Mouse (Mus musculus): ENCODE measurements around the gene Ophn1. TPM values are rescaled to one million over a fixed set of nuclear protein-coding genes. Genes with fewer than 3 reads are reported as not detected.
A peak's percentile ranks its signal among the peaks of the same experiment; 100 is the strongest.

The Ophn1 gene
- polyA plus RNA-seq, 1 experiment, result 2.7 TPM

DNA sequence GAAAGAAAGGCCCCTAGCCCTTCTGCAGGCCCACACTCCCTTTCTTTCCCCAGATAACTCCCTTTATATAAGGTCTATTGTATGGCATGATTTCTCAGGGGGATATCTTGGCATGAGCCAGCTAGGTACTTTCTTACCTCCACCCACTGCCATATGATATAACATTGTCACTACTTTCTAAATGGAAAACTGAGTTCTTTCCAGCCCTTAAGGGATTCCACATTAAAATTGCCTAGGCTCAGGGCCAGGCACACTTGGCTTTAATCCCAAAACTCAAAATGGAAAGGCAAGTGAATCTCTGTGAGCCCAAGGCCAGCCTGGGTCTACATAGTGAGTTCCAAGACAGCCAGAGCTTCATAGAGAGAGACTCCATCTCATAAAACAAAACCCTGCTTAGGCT lies 183.1 kb downstream of the Ophn1 start:
- Histone ChIP-seq H3K27me3 (replicated peaks; ENCODE audit: control insufficient read depth, insufficient read depth, low read length) (no peaks in the 10 kb centered on the region), H3K36me3 (ENCODE audit: control insufficient read depth, insufficient read depth, low read length) (no peaks in the 10 kb centered on the region), H3K4me1 (ENCODE audit: control insufficient read depth, insufficient read depth, low read length) (no peaks in the 10 kb centered on the region), H3K4me3 (ENCODE audit: insufficient read depth, low read depth, low read length) (no peak overlapping the region), H3K27ac (ENCODE audit: insufficient read depth, low read depth, low read length) (no peak overlapping the region)
- no peak for TF ChIP-seq POLR2A (IDR thresholded peaks at IDR 0.05; ENCODE audit: low read depth, low read length)
- no peak for TF ChIP-seq CTCF (conservative IDR thresholded peaks at IDR 0.05; ENCODE audit: insufficient read depth, insufficient read length, low read depth, low read length)
- peak; percentile 6 for DNase-seq

DNA sequence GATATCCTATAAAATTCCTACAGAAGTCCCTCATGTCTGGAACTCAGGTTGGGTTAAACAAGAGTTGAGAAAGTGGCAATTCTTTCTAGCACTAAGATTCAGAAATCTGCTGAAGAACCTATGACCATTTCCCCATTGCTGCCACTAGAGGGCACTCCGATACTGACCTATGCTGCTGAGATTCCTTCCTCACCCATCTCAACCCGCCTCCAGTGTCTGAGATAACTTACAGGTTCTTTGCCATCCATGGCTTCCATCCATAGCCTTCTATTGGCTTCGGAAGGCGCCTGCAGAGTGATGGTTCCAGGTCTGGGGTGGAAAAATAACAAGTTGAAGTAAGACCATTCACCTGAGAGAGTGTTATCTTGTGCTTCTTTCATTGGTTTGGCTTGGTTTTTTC lies 189.2 kb downstream of the Ophn1 start:
- WGBS, result 7% methylated on average over 4 of the region's 4 CpGs
- TF ChIP-seq CTCF (conservative IDR thresholded peaks at IDR 0.05; ENCODE audit: insufficient read depth, insufficient read length, low read depth, low read length) (peak; percentile 76), POLR2A (IDR thresholded peaks at IDR 0.05; ENCODE audit: low read depth, low read length) (no peak)

DNA sequence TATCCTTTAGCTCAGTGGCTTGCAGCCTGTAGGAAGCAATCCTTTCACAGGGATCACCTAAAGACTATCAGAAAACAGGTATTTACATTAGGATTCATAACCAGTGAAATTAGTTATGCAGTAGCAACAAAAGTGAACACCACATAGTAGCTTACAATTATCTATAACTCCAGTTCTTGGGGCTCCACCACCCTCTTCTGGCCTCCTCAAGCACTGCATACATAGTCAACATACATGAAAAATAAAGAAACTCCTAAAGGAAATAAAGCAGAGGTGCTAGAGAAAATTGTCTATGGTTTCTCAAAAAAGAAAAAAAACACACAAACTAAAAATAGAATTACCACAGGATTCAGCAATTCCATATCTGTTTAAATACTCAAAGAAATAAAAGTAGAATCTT lies 208.2 kb downstream of the Ophn1 start:
- Histone ChIP-seq H3K27me3 (replicated peaks; ENCODE audit: control insufficient read depth, insufficient read depth, low read length) (no peaks in the 10 kb centered on the region), H3K4me1 (ENCODE audit: control insufficient read depth, insufficient read depth, low read length) (no peaks in the 10 kb centered on the region), H3K27ac (ENCODE audit: insufficient read depth, low read depth, low read length) (no peak overlapping the region), H3K36me3 (ENCODE audit: control insufficient read depth, insufficient read depth, low read length) (no peaks in the 10 kb centered on the region), H3K4me3 (ENCODE audit: insufficient read depth, low read depth, low read length) (no peak overlapping the region)
- peak; percentile 6 for DNase-seq
- no peak for TF ChIP-seq POLR2A (IDR thresholded peaks at IDR 0.05; ENCODE audit: low read depth, low read length)
- no peak for TF ChIP-seq CTCF (conservative IDR thresholded peaks at IDR 0.05; ENCODE audit: insufficient read depth, insufficient read length, low read depth, low read length)

More for the DNA sequence above, 189.2 kb downstream of the Ophn1 start:
- no peaks in the 10 kb centered on the region for H3K36me3 ChIP-seq (ENCODE audit: control insufficient read depth, insufficient read depth, low read length)
- H3K27ac ChIP-seq (ENCODE audit: insufficient read depth, low read depth, low read length), result no peak overlapping the region
- no peaks in the 10 kb centered on the region for H3K4me1 ChIP-seq (ENCODE audit: control insufficient read depth, insufficient read depth, low read length)
- no peak overlapping the region for H3K4me3 ChIP-seq (ENCODE audit: insufficient read depth, low read depth, low read length)
- H3K27me3 ChIP-seq (replicated peaks; ENCODE audit: control insufficient read depth, insufficient read depth, low read length), result no peaks in the 10 kb centered on the region
- DNase-seq, result peak; percentile 45

DNA sequence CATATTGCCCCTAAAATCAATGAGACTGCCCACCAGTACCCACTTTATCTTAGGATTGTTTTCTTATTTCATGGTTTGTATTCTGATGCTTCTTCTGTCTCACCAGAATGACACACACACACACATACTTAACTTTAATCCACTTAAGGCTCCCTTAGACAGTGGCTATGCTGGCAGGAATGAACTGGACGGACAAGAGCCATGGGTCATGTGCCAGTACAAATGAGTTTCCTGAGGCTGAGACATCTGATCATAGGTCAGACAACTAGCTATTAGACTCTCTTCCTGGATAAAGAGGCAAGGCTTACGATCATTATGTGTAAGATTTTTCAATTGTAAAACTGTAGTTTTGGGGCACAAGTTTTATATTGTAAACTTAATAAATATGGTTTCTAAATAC lies 209.5 kb downstream of the Ophn1 start:
- Histone ChIP-seq H3K27ac (ENCODE audit: insufficient read depth, low read depth, low read length) (no peak overlapping the region), H3K4me3 (ENCODE audit: insufficient read depth, low read depth, low read length) (no peak overlapping the region), H3K36me3 (ENCODE audit: control insufficient read depth, insufficient read depth, low read length) (no peaks in the 10 kb centered on the region), H3K27me3 (replicated peaks; ENCODE audit: control insufficient read depth, insufficient read depth, low read length) (no peaks in the 10 kb centered on the region), H3K4me1 (ENCODE audit: control insufficient read depth, insufficient read depth, low read length) (no peaks in the 10 kb centered on the region)
- no peak for TF ChIP-seq CTCF (conservative IDR thresholded peaks at IDR 0.05; ENCODE audit: insufficient read depth, insufficient read length, low read depth, low read length)
- TF ChIP-seq POLR2A (IDR thresholded peaks at IDR 0.05; ENCODE audit: low read depth, low read length), result no peak
- DNase-seq, result peak; percentile 60
- WGBS, result 35% methylated on average over 2 of the region's 2 CpGs

DNA sequence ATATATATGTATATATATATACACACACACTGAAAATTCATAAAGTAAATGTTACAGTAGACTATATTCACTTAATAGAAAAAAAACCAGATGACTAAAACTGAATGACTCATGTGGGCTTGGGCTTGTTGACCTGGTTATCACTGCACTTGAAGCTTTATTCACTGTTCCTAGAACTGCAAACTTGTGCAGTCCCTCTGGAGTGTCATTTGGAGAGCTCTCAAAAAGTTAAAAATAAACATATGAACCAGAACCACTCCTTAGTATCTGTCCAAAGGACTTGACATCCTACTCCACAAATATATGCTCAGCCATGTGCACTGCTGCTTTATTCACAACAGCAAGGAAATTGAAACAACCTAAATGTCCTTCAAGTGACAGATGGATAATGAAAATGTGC lies 219.8 kb downstream of the Ophn1 start:
- Histone ChIP-seq H3K27ac (ENCODE audit: insufficient read depth, low read depth, low read length) (no peak overlapping the region), H3K27me3 (replicated peaks; ENCODE audit: control insufficient read depth, insufficient read depth, low read length) (no peaks in the 10 kb centered on the region), H3K4me1 (ENCODE audit: control insufficient read depth, insufficient read depth, low read length) (no peaks in the 10 kb centered on the region), H3K36me3 (ENCODE audit: control insufficient read depth, insufficient read depth, low read length) (no peaks in the 10 kb centered on the region), H3K4me3 (ENCODE audit: insufficient read depth, low read depth, low read length) (no peak overlapping the region)
- DNase-seq, result no peak
- no peak for TF ChIP-seq POLR2A (IDR thresholded peaks at IDR 0.05; ENCODE audit: low read depth, low read length)
- no peak for TF ChIP-seq CTCF (conservative IDR thresholded peaks at IDR 0.05; ENCODE audit: insufficient read depth, insufficient read length, low read depth, low read length)

DNA sequence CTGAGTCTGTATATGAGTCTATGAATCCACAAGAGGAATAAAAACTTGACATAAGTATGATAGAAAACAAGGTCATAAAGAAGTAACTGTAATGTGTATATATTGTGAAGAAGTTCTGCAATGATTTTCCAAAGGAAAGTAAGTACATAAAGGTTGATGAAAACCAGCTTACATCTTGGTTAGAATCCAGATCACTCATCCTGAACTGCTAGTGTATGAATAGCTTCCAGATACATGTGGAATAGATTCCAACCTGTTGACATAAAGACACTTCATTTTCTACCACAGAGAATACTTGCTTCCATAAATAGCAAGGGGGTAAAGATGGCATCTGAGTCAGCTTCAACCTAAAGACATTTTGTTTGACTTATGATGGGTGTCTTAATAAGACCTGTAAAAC lies 239.4 kb downstream of the Ophn1 start:
- H3K4me1 ChIP-seq (ENCODE audit: control insufficient read depth, insufficient read depth, low read length), result no peaks in the 10 kb centered on the region
- no peak overlapping the region for H3K27ac ChIP-seq (ENCODE audit: insufficient read depth, low read depth, low read length)
- TF ChIP-seq CTCF (conservative IDR thresholded peaks at IDR 0.05; ENCODE audit: insufficient read depth, insufficient read length, low read depth, low read length) (no peak), POLR2A (IDR thresholded peaks at IDR 0.05; ENCODE audit: low read depth, low read length) (no peak)
- DNase-seq, result no peak
- no peak overlapping the region for H3K4me3 ChIP-seq (ENCODE audit: insufficient read depth, low read depth, low read length)
- no peaks in the 10 kb centered on the region for H3K27me3 ChIP-seq (replicated peaks; ENCODE audit: control insufficient read depth, insufficient read depth, low read length)
- no peaks in the 10 kb centered on the region for H3K36me3 ChIP-seq (ENCODE audit: control insufficient read depth, insufficient read depth, low read length)

DNA sequence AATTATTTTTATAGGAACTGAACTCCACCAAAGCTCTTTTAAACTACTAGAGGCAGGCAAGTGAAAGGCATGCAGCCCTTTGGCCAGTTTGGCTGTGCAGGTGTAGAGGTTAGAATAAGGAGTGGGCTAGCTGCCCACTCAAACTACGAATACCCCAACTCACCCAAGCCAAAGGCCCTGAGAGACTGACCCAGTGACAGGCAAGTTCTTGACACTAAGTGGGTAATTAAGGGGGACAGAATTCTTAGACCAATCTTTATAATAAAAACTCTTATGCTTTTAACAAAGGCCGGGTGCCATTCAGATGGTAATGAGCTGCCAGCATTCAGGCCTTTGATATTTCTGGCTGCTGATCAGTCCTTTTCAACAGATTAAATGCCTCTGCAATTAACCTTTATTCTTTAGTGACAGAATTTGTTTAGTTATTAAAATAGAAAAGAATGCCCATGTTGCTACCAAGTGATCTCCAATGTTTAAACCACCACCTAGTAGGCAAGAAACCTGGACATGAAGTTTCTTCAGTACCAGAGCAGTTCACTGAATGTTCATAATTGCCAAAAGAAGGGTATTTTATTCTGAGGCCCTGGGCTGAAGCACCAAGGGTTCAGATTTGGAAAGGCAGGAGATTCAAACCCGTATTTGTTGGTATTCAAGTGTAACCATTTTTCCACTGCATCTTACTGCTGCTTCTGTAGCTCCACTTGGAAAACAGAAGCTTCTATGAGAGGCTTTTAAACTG lies 262.0 kb downstream of the Ophn1 start:
- Histone ChIP-seq H3K27ac (ENCODE audit: insufficient read depth, low read depth, low read length) (no peak overlapping the region), H3K4me3 (ENCODE audit: insufficient read depth, low read depth, low read length) (no peak overlapping the region), H3K36me3 (ENCODE audit: control insufficient read depth, insufficient read depth, low read length) (no peaks in the 10 kb centered on the region), H3K4me1 (ENCODE audit: control insufficient read depth, insufficient read depth, low read length) (no peaks in the 10 kb centered on the region), H3K27me3 (replicated peaks; ENCODE audit: control insufficient read depth, insufficient read depth, low read length) (no peaks in the 10 kb centered on the region)
- TF ChIP-seq CTCF (conservative IDR thresholded peaks at IDR 0.05; ENCODE audit: insufficient read depth, insufficient read length, low read depth, low read length) (no peak), POLR2A (IDR thresholded peaks at IDR 0.05; ENCODE audit: low read depth, low read length) (no peak)
- peak; percentile 49 for DNase-seq
- 77% methylated on average over 3 of the region's 3 CpGs for WGBS
